Mouse (Mus musculus) midbrain, embryonic 11.5 days (tissue): Measurements from ENCODE around the gene Prkar1a. TPM values are rescaled to one million over a fixed set of nuclear protein-coding genes. Genes with fewer than 3 reads are reported as not detected.

Experiments
- ATAC-seq: fragments of 200-750 bp; cut with Nextera tagmentation; 2 replicates; pipeline ENCODE4 v1.8.0; 2017; ENCODE audit warnings: moderate TSS enrichment, moderate library complexity; ENCODE audit not compliant: low FRiP score
- DNase-seq: peaks from one replicate; pipeline ENCODE4 v3.0.0; 2015; ENCODE audit warnings: low spot score; ENCODE audit errors: missing footprints
- H3K27ac ChIP-seq: fragments of 300-500 bp; sonication (generic); 2 replicates; pipeline ENCODE4 v1.5.1; 2014; ENCODE audit warnings: low read depth, low read length
- H3K27me3 ChIP-seq: fragments of 300-500 bp; sonication (generic); 2 replicates; pipeline ENCODE4 v1.6.1; 2014; ENCODE audit warnings: mild to moderate bottlenecking, low read length, moderate library complexity, mixed read lengths; ENCODE audit not compliant: control insufficient read depth, insufficient read depth
- H3K36me3 ChIP-seq: fragments of 300-500 bp; sonication (generic); 2 replicates; pipeline ENCODE4 v1.6.1; 2014; ENCODE audit warnings: mild to moderate bottlenecking, low read length, moderate library complexity, mixed read lengths; ENCODE audit not compliant: control insufficient read depth, insufficient read depth
- H3K4me1 ChIP-seq: fragments of 300-500 bp; sonication (generic); 2 replicates; pipeline ENCODE4 v1.6.1; 2014; ENCODE audit warnings: low read length; ENCODE audit not compliant: control insufficient read depth, insufficient read depth
- H3K4me2 ChIP-seq: fragments of 300-500 bp; sonication (generic); 2 replicates; pipeline ENCODE4 v1.6.1; 2014; ENCODE audit warnings: mild to moderate bottlenecking, moderate library complexity
- H3K4me3 ChIP-seq: fragments of 300-500 bp; sonication (generic); 2 replicates; pipeline ENCODE4 v1.5.1; 2014; ENCODE audit warnings: low read depth, low read length
- H3K9ac ChIP-seq: fragments of 300-500 bp; sonication (generic); 2 replicates; pipeline ENCODE4 v1.6.1; 2014; ENCODE audit warnings: low read length
- H3K9me3 ChIP-seq: fragments of 300-500 bp; sonication (generic); 2 replicates; pipeline ENCODE4 v1.6.1; 2016; ENCODE audit warnings: low read length; ENCODE audit not compliant: control insufficient read depth
- WGBS: fragments of 180-500 bp; shearing (Covaris S2); extraction: QIAGEN DNeasy Blood & Tissue Kit; methylation state at CpG from one replicate; pipeline ENCODE4 v1.1.7; 2014; 5-methylcytosine and 5-hydroxymethylcytosine counted together
- polyA plus RNA-seq: library from polyadenylated mRNA; unstranded; fragments of >200 nt; fragmentation: Nextera tagmentation; extraction: Ambion mirVana; gene quantifications from 2 replicates; pipeline ENCODE4 v1.2.1, GENCODE M21; 2014

Prkar1a gene
- polyA plus RNA-seq, 1 experiment from 2014 or later, result 435 TPM

DNA sequence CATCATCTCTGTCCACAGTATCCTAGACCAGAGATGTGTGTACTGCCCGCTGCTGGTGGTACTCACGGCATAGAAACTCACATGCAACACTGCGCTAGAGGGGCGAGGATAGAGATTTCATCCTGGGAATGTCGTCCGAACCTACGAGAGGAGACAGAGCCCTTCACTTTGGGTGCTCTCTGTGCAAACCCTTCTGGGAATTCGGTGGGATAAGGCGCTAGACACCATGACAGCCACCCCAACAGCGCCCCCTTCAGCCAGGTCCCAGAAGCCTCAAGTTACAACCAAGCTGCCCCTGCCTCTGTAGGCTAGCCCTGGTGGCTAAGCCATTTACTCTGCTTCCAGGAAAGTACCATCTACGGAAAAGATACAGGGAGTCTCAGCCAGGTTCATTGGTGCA lies 25.3 kb downstream of the Prkar1a start:
- Histone ChIP-seq H3K9me3 (no peaks in the 10 kb centered on the region), H3K9ac (no peak overlapping the region), H3K36me3 (no peaks in the 10 kb centered on the region), H3K4me2 (no peak overlapping the region), H3K4me3 (no peak overlapping the region), H3K27ac (no peak overlapping the region), H3K27me3 (no peaks in the 10 kb centered on the region), H3K4me1 (no peaks in the 10 kb centered on the region)
- WGBS, result 73% methylated on average over 11 of the region's 11 CpGs
- ATAC-seq (no peak), DNase-seq (peak; percentile 72)

DNA sequence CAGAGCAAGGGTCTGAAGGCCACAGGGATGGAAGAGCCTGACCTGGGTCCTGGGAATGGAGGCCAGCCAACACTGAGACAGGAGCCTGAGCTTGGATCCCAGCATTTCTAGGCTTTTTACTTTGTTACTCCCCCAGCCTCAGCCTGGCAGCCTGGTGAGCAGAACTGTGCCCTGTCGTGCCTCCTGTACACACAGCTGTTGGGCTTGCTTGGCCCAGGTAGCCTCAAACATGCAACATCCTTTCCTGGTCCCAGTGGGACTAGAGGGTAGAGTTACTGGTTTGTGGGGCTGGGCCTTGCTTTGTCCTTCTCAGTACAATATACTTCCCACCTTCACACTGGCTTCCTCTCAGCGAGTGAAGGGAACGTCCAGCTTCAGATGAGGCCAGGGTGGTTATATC lies 26.0 kb downstream of the Prkar1a start:
- Histone ChIP-seq H3K36me3 (no peaks in the 10 kb centered on the region), H3K27me3 (no peaks in the 10 kb centered on the region), H3K9me3 (no peaks in the 10 kb centered on the region), H3K4me3 (no peak overlapping the region), H3K4me2 (no peak overlapping the region), H3K27ac (no peak overlapping the region), H3K4me1 (no peaks in the 10 kb centered on the region), H3K9ac (no peak overlapping the region)
- no peak for DNase-seq
- no peak for ATAC-seq
- WGBS, result 80% methylated on average over 3 of the region's 3 CpGs

DNA sequence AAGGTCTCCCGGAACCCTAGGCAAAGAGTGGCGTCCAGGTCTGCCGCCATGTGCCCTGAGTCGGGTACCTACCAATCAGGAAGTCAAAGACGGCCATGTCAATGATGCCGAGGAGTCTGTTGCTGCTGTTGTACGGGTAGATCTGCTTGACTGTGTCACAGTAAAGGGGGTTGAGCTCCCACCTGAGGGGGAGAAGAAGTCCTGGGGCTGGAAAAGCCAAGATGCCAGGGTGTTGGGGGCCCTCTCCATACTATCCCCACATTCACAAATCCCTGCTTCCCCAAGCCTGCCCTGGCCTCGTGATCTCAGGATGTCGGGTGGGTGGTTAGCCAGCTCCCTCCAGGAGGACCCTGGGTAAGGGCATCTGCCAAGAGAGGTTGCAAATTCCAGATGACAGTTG lies 26.6 kb downstream of the Prkar1a start:
- no peak overlapping the region for H3K4me3 ChIP-seq
- ATAC-seq (no peak), DNase-seq (no peak)
- H3K4me1 ChIP-seq, result no peaks in the 10 kb centered on the region
- H3K9me3 ChIP-seq, result no peaks in the 10 kb centered on the region
- H3K27ac ChIP-seq, result no peak overlapping the region
- no peaks in the 10 kb centered on the region for H3K36me3 ChIP-seq
- H3K27me3 ChIP-seq, result no peaks in the 10 kb centered on the region
- no peak overlapping the region for H3K9ac ChIP-seq
- 90% methylated on average over 9 of the region's 9 CpGs for WGBS
- no peak overlapping the region for H3K4me2 ChIP-seq

DNA sequence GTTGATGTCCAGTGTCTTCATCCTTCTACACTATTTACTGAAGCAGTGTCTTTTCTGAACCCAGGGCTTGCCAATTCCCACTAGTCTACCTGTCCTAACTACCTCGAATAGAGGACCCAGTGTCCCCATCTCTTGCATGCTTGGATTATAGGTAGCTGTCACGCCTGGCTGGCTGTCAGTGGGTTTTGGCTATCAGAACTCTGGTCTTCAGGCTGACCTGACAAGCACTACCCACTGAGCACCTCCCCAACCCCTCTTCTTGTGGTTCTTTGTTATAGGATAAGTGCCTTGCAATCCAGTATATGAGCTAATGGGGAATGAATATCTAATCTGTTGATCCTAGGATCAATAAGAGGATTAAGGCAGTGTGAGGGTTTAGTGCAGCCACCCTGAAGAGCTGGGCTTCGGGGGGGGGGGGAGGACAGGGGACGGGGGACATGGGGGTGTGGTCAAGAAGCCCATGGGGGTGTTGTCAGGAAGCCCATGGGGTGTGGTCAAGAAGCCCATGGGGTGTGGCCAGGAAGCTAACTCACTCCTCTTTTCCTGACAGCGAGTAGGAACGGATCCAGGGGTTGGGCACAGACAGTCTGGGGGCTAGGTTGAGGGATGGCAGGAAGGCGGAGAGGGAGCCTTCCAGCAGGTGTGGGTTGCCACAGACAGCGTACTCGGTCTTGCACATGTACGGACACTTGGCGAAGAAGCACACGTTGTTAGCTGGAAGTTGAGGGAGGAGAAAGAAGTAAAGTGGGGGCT lies 27.6 kb downstream of the Prkar1a start:
- 54% methylated on average over 12 of the region's 12 CpGs for WGBS
- ATAC-seq, result peak; percentile 54

DNA sequence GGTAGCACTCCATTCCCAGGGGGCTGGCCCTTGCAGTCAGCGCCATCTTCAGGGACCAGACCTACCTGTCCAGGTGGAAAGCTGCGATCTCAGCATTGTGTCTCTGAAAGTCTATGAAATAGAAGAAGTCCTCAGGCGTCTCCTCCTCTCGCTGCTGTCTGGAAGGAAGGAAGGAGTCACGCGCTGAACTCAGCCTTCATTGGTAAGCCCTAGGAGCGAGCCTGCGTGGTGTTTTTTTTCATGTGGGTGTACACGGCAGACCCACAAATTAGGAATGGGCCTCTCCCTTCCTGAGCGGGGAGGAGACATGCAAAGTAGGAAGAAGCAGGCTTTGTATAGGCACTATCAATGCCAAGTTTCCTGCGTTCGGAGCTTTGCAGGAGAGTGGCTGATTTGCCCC lies 29.1 kb downstream of the Prkar1a start:
- WGBS, result 81% methylated on average over 12 of the region's 12 CpGs
- H3K9ac ChIP-seq, result no peak overlapping the region
- DNase-seq (no peak), ATAC-seq (no peak)
- no peaks in the 10 kb centered on the region for H3K27me3 ChIP-seq
- no peak overlapping the region for H3K4me2 ChIP-seq
- H3K9me3 ChIP-seq, result no peaks in the 10 kb centered on the region
- no peaks in the 10 kb centered on the region for H3K36me3 ChIP-seq
- H3K27ac ChIP-seq, result no peak overlapping the region
- no peaks in the 10 kb centered on the region for H3K4me1 ChIP-seq
- H3K4me3 ChIP-seq, result no peak overlapping the region

More for the DNA sequence above, 27.6 kb downstream of the Prkar1a start:
- Histone ChIP-seq H3K27me3 (no peaks in the 10 kb centered on the region), H3K36me3 (no peaks in the 10 kb centered on the region), H3K27ac (no peak overlapping the region), H3K4me3 (no peak overlapping the region), H3K4me1 (no peaks in the 10 kb centered on the region), H3K4me2 (no peak overlapping the region), H3K9me3 (no peaks in the 10 kb centered on the region), H3K9ac (no peak overlapping the region)
- no peak for DNase-seq

DNA sequence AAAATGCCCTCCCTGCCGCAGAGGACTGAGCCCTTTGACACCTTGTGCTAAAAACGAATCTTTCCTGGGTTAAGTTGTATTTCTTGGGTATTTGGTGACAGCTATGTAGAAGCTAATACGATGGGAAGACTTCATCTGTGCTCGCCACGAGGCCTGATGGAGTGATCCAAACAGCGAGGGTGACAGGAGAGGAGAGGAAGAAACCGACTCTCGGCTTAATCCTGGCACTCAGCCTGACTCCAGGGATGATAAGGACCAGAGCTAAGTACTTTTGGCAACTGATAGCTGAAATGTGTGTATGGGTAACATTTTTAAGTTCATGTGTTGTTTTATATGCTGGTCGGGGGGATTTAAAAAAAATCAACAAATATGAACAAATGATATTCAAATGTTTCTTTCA lies 31.7 kb downstream of the Prkar1a start:
- Histone ChIP-seq H3K4me2 (no peak overlapping the region), H3K4me3 (no peak overlapping the region), H3K27ac (no peak overlapping the region), H3K36me3 (no peaks in the 10 kb centered on the region), H3K4me1 (no peaks in the 10 kb centered on the region), H3K9me3 (no peaks in the 10 kb centered on the region), H3K27me3 (no peaks in the 10 kb centered on the region), H3K9ac (no peak overlapping the region)
- 85% methylated on average over 9 of the region's 9 CpGs for WGBS
- no peak for DNase-seq
- ATAC-seq, result no peak

DNA sequence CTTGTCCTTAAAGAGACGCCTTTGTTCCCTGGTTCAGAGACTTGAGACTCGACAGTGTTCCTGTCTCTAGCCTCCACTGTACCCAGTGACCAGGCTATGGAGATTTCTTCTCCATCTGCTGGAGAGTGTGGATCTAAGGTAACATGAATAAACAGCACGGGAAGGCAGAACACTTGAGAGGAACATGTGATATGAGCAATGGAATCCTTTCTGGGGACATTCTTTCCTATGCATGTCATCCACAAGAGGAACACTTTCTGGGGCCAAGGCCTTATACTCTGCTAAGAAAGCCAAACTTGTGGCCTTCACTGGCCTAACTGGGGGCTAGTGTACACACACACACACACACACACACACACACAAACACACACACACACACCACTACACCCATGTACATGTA lies 32.4 kb downstream of the Prkar1a start:
- WGBS, result 85% methylated on average over 3 of the region's 3 CpGs
- no peak overlapping the region for H3K4me3 ChIP-seq
- H3K9ac ChIP-seq, result no peak overlapping the region
- ATAC-seq (no peak), DNase-seq (no peak)
- no peak overlapping the region for H3K27ac ChIP-seq
- H3K36me3 ChIP-seq, result no peaks in the 10 kb centered on the region
- H3K4me1 ChIP-seq, result no peaks in the 10 kb centered on the region
- no peaks in the 10 kb centered on the region for H3K27me3 ChIP-seq
- no peaks in the 10 kb centered on the region for H3K9me3 ChIP-seq
- no peak overlapping the region for H3K4me2 ChIP-seq

DNA sequence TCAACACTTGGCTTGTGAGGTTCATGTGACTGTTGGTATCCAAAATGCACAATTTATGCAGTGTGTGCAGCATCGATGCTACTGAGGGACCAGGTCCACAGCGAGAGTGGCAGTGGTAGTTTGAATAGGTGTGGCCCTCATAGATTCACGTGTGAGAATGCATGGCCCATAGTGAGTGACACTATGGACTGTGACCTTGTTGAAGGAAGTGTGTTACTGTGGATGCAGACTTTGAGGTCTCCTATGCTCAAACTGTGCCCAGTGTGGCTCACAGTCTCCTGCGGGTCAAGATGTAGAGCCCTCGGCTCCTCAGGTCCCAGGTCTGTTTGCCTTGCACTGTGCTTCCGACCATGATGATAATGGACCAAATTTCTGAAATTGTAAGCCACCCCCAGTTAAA lies 33.0 kb downstream of the Prkar1a start:
- DNase-seq (no peak), ATAC-seq (no peak)
- H3K36me3 ChIP-seq, result no peaks in the 10 kb centered on the region
- no peak overlapping the region for H3K9ac ChIP-seq
- H3K4me1 ChIP-seq, result no peaks in the 10 kb centered on the region
- H3K27me3 ChIP-seq, result no peaks in the 10 kb centered on the region
- no peak overlapping the region for H3K4me3 ChIP-seq
- WGBS, result 93% methylated on average over 6 of the region's 6 CpGs
- no peak overlapping the region for H3K27ac ChIP-seq
- H3K9me3 ChIP-seq, result no peaks in the 10 kb centered on the region
- no peak overlapping the region for H3K4me2 ChIP-seq

DNA sequence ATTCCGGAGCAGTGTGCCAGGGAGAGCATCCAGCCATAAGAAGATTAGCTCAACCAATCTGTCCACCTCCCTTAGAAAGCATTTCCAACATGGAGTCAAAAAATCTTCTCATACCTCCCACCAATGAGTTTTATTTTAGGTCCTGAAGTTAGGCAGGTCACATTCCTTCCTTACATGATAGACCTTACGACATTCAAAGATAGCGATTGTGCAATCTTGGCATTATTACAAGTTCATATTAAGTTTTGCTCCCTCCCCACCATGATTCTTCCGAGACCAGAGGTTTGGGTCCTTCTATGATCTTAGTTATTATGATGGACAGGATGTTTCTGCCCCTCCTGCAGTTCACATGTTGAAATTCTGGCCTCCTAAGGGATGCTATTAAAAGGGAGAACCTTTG lies 40.3 kb downstream of the Prkar1a start:
- no peaks in the 10 kb centered on the region for H3K36me3 ChIP-seq
- no peaks in the 10 kb centered on the region for H3K4me1 ChIP-seq
- no peaks in the 10 kb centered on the region for H3K27me3 ChIP-seq
- DNase-seq, result no peak
- ATAC-seq, result no peak
- H3K4me3 ChIP-seq, result no peak overlapping the region
- no peak overlapping the region for H3K9ac ChIP-seq
- no peak overlapping the region for H3K27ac ChIP-seq
- WGBS, result 89% methylated on average over 4 of the region's 4 CpGs
- H3K9me3 ChIP-seq, result no peaks in the 10 kb centered on the region
- H3K4me2 ChIP-seq, result no peak overlapping the region
